Mouse (Mus musculus) MEL-GATA-1-ER (cell line): Measurements from ENCODE around the gene Il4.
A peak's percentile ranks its signal among the peaks of the same experiment; 100 is the strongest.
"Not testable (repeated sequence)": the region's sequence is repeated elsewhere in the genome, so short reads cannot be mapped to it uniquely, and the experiment has no call there.

Source experiments
- DNase-seq: peaks from one replicate; pipeline ENCODE4 v3.0.0-alpha.2; 2012; ENCODE audit warnings: low read depth; ENCODE audit errors: extremely low read depth

Gene Il4

GRCm38 (mm10) chr11:53567224-53568014 is 51.0 kb downstream of the Il4 start, which contains the start of gene Kif3a:
Gene Kif3a, plus strand, starts transcription at chr11:53567379.
- peak; percentile 84 for DNase-seq

GRCm38 (mm10) chr11:53566646-53567045 is 51.8 kb downstream of the Il4 start:
- no peak for DNase-seq

- DNase-seq: no peak
Measured at GRCm38 (mm10) chr11:53561986-53562385, 56.5 kb downstream of the Il4 start.

GRCm38 (mm10) chr11:53559980-53560379 is 58.5 kb downstream of the Il4 start:
- DNase-seq: not testable (repeated sequence)

- DNase-seq: not testable (repeated sequence)
Measured at GRCm38 (mm10) chr11:53557992-53558391, 60.5 kb downstream of the Il4 start.

GRCm38 (mm10) chr11:53556529-53556928 is 61.9 kb downstream of the Il4 start:
- DNase-seq: not testable (repeated sequence)
